Mouse (Mus musculus) cerebellum, adult 2 months (tissue): Measurements from ENCODE around the gene Tspan3.

Experiments
- CTCF ChIP-seq: fragments of 200-500 bp; IDR thresholded peaks from 2 replicates; pipeline ENCODE4 v1.5.1; 2011; ENCODE audit warnings: low read depth, mild to moderate bottlenecking, control low read depth, low read length, moderate library complexity, borderline replicate concordance; ENCODE audit not compliant: insufficient read depth
- POLR2A ChIP-seq: fragments of 200-500 bp; IDR thresholded peaks from 2 replicates; pipeline ENCODE4 v1.6.1; 2011; ENCODE audit warnings: low read length, control low read depth, borderline replicate concordance; ENCODE audit not compliant: insufficient read depth

GRCm38 (mm10) chr9:56208817-56209216 is 43.5 kb upstream of the Tspan3 start:
- TF ChIP-seq CTCF (no peak), POLR2A (no peak)
